Mouse (Mus musculus) C2C12 (cell line): ENCODE measurements around the gene Olfr123. TPM values are rescaled to one million over a fixed set of nuclear protein-coding genes. Genes with fewer than 3 reads are reported as not detected.

Experiments
- H3K27me3 ChIP-seq: one replicate; pipeline ENCODE4 v1.6.1; 2011; ENCODE audit not compliant: control insufficient read depth, insufficient read depth, insufficient read length
- H3K36me3 ChIP-seq: one replicate; pipeline ENCODE4 v1.6.1; 2011; ENCODE audit not compliant: control insufficient read depth, insufficient read depth
- H3K4me3 ChIP-seq: one replicate; pipeline ENCODE4 v1.5.1; 2011; ENCODE audit warnings: mild to moderate bottlenecking, control low read depth; ENCODE audit not compliant: poor library complexity, insufficient read depth, severe bottlenecking
- H3K79me2 ChIP-seq: one replicate; pipeline ENCODE4 v1.6.1; 2011; ENCODE audit not compliant: control insufficient read depth, insufficient read depth
- H3K79me3 ChIP-seq: one replicate; pipeline ENCODE4 v1.6.1; 2011; ENCODE audit warnings: low read depth, control low read depth
- H3ac ChIP-seq: one replicate; pipeline ENCODE3; 2011; ENCODE audit warnings: low read depth; ENCODE audit not compliant: control insufficient read depth, insufficient read length
- CEBPB ChIP-seq: IDR thresholded peaks from one replicate; pipeline ENCODE4 v1.6.1; 2011; ENCODE audit warnings: low read depth, mild to moderate bottlenecking, control low read depth, moderate library complexity
- CTCF ChIP-seq: IDR thresholded peaks from one replicate; pipeline ENCODE4 v1.5.1; 2011; ENCODE audit not compliant: control insufficient read depth, insufficient read depth, insufficient read length
- FOSL1 ChIP-seq: IDR thresholded peaks from one replicate; pipeline ENCODE4 v1.8.0; 2011; ENCODE audit warnings: mild to moderate bottlenecking, low read length; ENCODE audit not compliant: poor library complexity, insufficient read depth, severe bottlenecking
- MAX ChIP-seq: IDR thresholded peaks from one replicate; pipeline ENCODE4 v1.6.1; 2011; ENCODE audit warnings: mild to moderate bottlenecking, control low read depth
- MYOD1 ChIP-seq: IDR thresholded peaks from one replicate; pipeline ENCODE4 v1.6.1; 2011; ENCODE audit warnings: low read depth; ENCODE audit not compliant: control insufficient read depth, insufficient read length
- MYOG ChIP-seq: IDR thresholded peaks from one replicate; pipeline ENCODE4 v1.6.1; 2011; ENCODE audit not compliant: control insufficient read depth, insufficient read length; ENCODE audit errors: extremely low read depth
- USF1 ChIP-seq: IDR thresholded peaks from one replicate; pipeline ENCODE4 v1.6.1; 2011; ENCODE audit warnings: low read depth, mild to moderate bottlenecking, control low read depth, moderate library complexity
- long read RNA-seq, 2 experiments: library from polyadenylated mRNA; unstranded; transcript quantifications; one replicate each; pipeline ENCODE4 v2.0.0; 2019 to 2020
- polyA plus RNA-seq: library from polyadenylated mRNA; unstranded; fragments of >200 nt; fragmentation: generic; extraction: Trizol; gene quantifications from one replicate; pipeline ENCODE4 v1.2.1, GENCODE M21; 2012; ENCODE audit warnings: missing spikeins

The Olfr123 gene
- not detected for polyA plus RNA-seq
- long read RNA-seq, experiment 1: 0 reads
- long read RNA-seq, experiment 2: 0 reads

DNA sequence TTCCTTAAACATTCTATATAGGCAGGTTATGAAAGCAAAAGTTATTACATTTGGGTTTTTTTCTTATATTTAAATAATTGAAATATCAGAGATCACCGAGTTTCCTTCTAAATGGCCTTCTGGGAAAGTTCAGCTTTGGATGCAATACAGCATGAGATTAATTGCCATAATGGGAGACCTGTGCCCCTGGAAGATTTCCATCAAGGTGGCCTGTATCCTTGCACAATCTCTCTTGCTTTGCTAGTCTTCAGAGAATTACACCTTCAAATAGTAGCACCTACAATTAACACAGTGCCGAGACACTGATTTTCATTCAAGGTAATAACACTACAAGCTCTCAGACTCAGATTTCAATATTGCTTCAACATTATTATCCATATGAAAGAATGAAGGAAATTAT, at the start of gene Olfr123:
Gene Olfr123, plus strand, starts transcription at position 301 of the 400 bp plus-strand sequence.
- no peak within 1 kb of the TSS for H3ac ChIP-seq
- no peaks in the 10 kb centered on the region for H3K36me3 ChIP-seq
- no peaks in the 10 kb centered on the region for H3K79me3 ChIP-seq
- no peak within 1 kb of the TSS for H3K4me3 ChIP-seq
- TF ChIP-seq CEBPB (no peak), MAX (no peak), MYOG (no peak), CTCF (no peak), MYOD1 (no peak)
- no peaks in the 10 kb centered on the region for H3K79me2 ChIP-seq
- H3K27me3 ChIP-seq: no peaks in the 10 kb centered on the region

DNA sequence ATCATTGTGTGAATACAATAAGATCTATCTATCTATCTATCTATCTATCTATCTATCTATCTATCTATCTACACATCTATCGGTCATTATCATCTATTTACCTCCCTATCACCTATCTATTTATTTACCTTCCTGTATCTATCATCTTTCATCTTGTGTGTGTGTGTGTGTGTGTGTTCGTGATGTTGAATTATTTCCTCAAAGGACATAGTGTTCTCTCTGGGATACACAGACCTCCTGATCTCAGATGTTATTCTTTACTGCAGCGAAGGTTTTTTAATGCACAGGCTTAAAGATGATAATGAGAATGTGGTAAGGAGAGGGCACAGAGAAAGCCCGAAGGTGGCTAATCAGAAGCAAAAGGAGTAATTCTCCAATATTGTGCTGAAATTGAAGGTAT, 25.0 kb upstream of the Olfr123 start, which contains the start of gene Olfr122:
Gene Olfr122, plus strand, starts transcription at position 301 of the 400 bp plus-strand sequence.
- Histone ChIP-seq H3K27me3 (no peaks in the 10 kb centered on the region), H3K4me3 (no peak within 1 kb of the TSS), H3ac (no peak within 1 kb of the TSS), H3K79me3 (no peaks in the 10 kb centered on the region), H3K79me2 (no peaks in the 10 kb centered on the region), H3K36me3 (no peaks in the 10 kb centered on the region)
- TF ChIP-seq FOSL1: no peak
- TF ChIP-seq CEBPB: no peak
- TF ChIP-seq USF1: no peak
- no peak for TF ChIP-seq MYOD1
- no peak for TF ChIP-seq MYOG
- no peak for TF ChIP-seq MAX
- TF ChIP-seq CTCF: no peak

DNA sequence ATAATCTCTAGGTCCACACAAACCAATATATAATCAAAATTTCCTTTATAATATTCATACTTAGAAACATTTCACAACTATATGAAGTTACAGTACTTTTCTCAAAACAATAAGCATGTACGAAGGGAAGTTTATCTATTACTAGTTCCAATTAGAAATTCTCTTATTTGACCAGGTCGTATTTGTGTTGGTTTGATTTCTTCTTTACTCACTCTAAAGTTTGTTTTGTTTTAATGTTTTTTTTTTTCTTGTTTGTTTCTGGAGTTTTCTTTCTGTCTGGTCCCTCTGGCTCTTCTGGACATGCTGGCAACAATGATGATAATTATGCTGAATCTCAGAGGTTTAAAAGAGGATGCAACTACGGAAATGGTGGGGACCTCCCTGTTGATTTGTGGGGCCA, 6.3 kb downstream of the Olfr123 start, which contains the start of gene Olfr124:
Gene Olfr124, plus strand, starts transcription at position 301 of the 400 bp plus-strand sequence.
- no peaks in the 10 kb centered on the region for H3K36me3 ChIP-seq
- H3ac ChIP-seq: no peak within 1 kb of the TSS
- no peaks in the 10 kb centered on the region for H3K79me2 ChIP-seq
- H3K4me3 ChIP-seq: no peak within 1 kb of the TSS
- H3K79me3 ChIP-seq: no peaks in the 10 kb centered on the region
- TF ChIP-seq CTCF: no peak
- TF ChIP-seq USF1: no peak
- no peak for TF ChIP-seq CEBPB
- TF ChIP-seq FOSL1: no peak
- no peak for TF ChIP-seq MYOG
- no peak for TF ChIP-seq MAX
- no peaks in the 10 kb centered on the region for H3K27me3 ChIP-seq

DNA sequence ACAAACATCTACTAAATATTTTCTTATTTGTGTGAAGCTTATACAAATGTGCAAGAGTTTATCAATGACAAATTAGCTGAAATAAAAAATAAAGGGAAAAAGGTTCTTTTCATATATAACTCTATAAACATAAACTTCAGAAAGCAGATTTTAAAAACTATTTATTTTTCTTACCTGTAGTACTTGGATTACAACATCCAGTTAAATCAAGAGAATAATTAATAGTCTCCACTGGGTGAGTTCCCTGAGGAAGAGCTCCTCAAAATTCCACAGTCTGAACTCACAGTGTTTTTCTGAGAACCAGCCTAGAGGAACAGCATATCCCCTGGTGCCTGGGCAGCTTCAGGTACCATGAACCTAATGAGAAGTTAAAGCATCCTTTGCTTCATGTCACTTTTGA, 39.3 kb downstream of the Olfr123 start, which contains the start of gene Olfr125:
Gene Olfr125, plus strand, starts transcription at position 301 of the 400 bp plus-strand sequence.
- no peak for TF ChIP-seq MYOD1
- Histone ChIP-seq H3K79me3 (no peaks in the 10 kb centered on the region), H3ac (no peak within 1 kb of the TSS), H3K79me2 (no peaks in the 10 kb centered on the region), H3K27me3 (no peaks in the 10 kb centered on the region), H3K36me3 (no peaks in the 10 kb centered on the region), H3K4me3 (no peak within 1 kb of the TSS)

DNA sequence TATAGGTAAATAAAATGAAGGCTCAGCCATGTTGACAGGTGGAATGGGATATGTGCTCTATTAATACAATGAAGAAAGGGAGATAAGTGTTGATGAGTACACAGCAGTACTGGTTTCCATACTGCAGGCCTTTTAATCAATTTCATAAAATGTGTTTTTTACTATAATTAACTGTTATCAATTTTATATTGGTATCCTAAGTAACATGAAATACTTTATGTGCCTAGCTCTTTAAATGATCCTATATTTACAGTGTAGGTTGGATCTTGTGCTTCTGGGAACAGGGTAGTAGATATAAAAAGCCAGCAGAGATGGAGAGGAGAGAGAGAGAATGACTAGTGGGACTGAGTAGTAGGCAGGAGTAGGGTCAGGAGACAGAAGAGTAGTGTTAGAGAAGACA, 53.9 kb downstream of the Olfr123 start, which contains the start of gene Olfr126:
Gene Olfr126, plus strand, starts transcription at position 301 of the 400 bp plus-strand sequence.
- Histone ChIP-seq H3K79me3 (no peaks in the 10 kb centered on the region), H3K36me3 (no peaks in the 10 kb centered on the region), H3K79me2 (no peaks in the 10 kb centered on the region), H3K27me3 (no peaks in the 10 kb centered on the region), H3K4me3 (no peak within 1 kb of the TSS), H3ac (no peak within 1 kb of the TSS)
- TF ChIP-seq CTCF: no peak
- no peak for TF ChIP-seq MYOG
- TF ChIP-seq USF1: no peak
- no peak for TF ChIP-seq FOSL1
- no peak for TF ChIP-seq CEBPB
- no peak for TF ChIP-seq MAX
- no peak for TF ChIP-seq MYOD1

Other genes starting within 250 kb of the Olfr123 start
- not detected for gene Olfr112, start 224.1 kb upstream of the Olfr123 start, polyA plus RNA-seq
- not detected for gene Olfr113, start 215.9 kb upstream of the Olfr123 start, polyA plus RNA-seq
- not detected for gene Olfr114, start 200.8 kb upstream of the Olfr123 start, polyA plus RNA-seq
- not detected for gene Olfr115, start 166.4 kb upstream of the Olfr123 start, polyA plus RNA-seq
- gene Olfr116, start 166.3 kb upstream of the Olfr123 start, polyA plus RNA-seq: not detected
- not detected for gene Olfr117, start 129.7 kb upstream of the Olfr123 start, polyA plus RNA-seq
- not detected for gene Olfr118, start 126.5 kb upstream of the Olfr123 start, polyA plus RNA-seq
- gene Olfr119, start 97.0 kb upstream of the Olfr123 start, polyA plus RNA-seq: not detected
- gene Olfr120, start 71.7 kb upstream of the Olfr123 start, polyA plus RNA-seq: not detected
- gene Olfr121, start 44.7 kb upstream of the Olfr123 start, polyA plus RNA-seq: not detected
- gene Olfr122, start 24.9 kb upstream of the Olfr123 start, polyA plus RNA-seq: not detected
- not detected for gene Olfr124, start 6.4 kb downstream of the Olfr123 start, polyA plus RNA-seq
- not detected for gene Olfr125, start 39.4 kb downstream of the Olfr123 start, polyA plus RNA-seq
- gene Olfr126, start 54.0 kb downstream of the Olfr123 start, polyA plus RNA-seq: not detected
- not detected for gene Olfr127, start 106.9 kb downstream of the Olfr123 start, polyA plus RNA-seq
- gene Olfr128, start 127.0 kb downstream of the Olfr123 start, polyA plus RNA-seq: not detected
- not detected for gene Olfr761, start 159.6 kb downstream of the Olfr123 start, polyA plus RNA-seq